Mouse (Mus musculus) layer of hippocampus, adult 2 months (tissue): ENCODE data around the gene Ptpn1. TPM values are rescaled to one million over a fixed set of nuclear protein-coding genes. Genes with fewer than 3 reads are reported as not detected.

ENCODE experiments used
- DNase-seq, 2 experiments: peaks; one replicate each; pipeline ENCODE4 v3.0.0; 2022; ENCODE audit warnings: low spot score in 2 of 2
- H3K27ac ChIP-seq: fragments of 200-600 bp; 2 replicates; pipeline ENCODE4 v1.8.1; 2022
- H3K4me3 ChIP-seq: fragments of 200-600 bp; 2 replicates; pipeline ENCODE4 v1.8.1; 2022; ENCODE audit warnings: mild to moderate bottlenecking
- CTCF ChIP-seq: fragments of 200-600 bp; conservative IDR thresholded peaks from 2 replicates; pipeline ENCODE4 v1.8.1; 2022; ENCODE audit warnings: antibody characterized with exemption, mild to moderate bottlenecking, moderate library complexity
- total RNA-seq, 2 experiments: library from RNA; stranded (reverse); gene quantifications; 2 replicates each; pipeline ENCODE4 v1.2.3; 2021

Gene Ptpn1
- total RNA-seq, 2 experiments from 2014 or later, result 56.3 to 64.4 TPM

- TF ChIP-seq CTCF, result no peak
- DNase-seq, result no peak
- Histone ChIP-seq H3K27ac (peak overlapping the region; percentile 93), H3K4me3 (no peak overlapping the region)
Measured at GRCm38 (mm10) chr2:167925841-167926800, 5.7 kb upstream of the Ptpn1 start.

- TF ChIP-seq CTCF, result no peak
- no peak for DNase-seq
- no peak overlapping the region for H3K4me3 ChIP-seq
- no peak overlapping the region for H3K27ac ChIP-seq
Measured at GRCm38 (mm10) chr2:167928002-167928526, 3.8 kb upstream of the Ptpn1 start.

- DNase-seq, result no peak
- H3K4me3 ChIP-seq, result no peak overlapping the region
- TF ChIP-seq CTCF, result no peak
- no peak overlapping the region for H3K27ac ChIP-seq
Measured at GRCm38 (mm10) chr2:167928972-167929371, 2.9 kb upstream of the Ptpn1 start.

- no peak for DNase-seq
- no peak overlapping the region for H3K4me3 ChIP-seq
- no peak overlapping the region for H3K27ac ChIP-seq
- TF ChIP-seq CTCF, result no peak
Measured at GRCm38 (mm10) chr2:167930975-167931374, 882 bp upstream of the Ptpn1 start.

- peak overlapping the region; percentile 94 for H3K27ac ChIP-seq
- TF ChIP-seq CTCF, result no peak
- no peak for DNase-seq
- peak overlapping the region; percentile 100 for H3K4me3 ChIP-seq
Measured at GRCm38 (mm10) chr2:167932727-167933231, 922 bp downstream of the Ptpn1 start.

- Histone ChIP-seq H3K27ac (peak overlapping the region; percentile 94), H3K4me3 (peak overlapping the region; percentile 100)
- DNase-seq, result peak in 1 of 2 experiments; percentile 57
- no peak for TF ChIP-seq CTCF
Measured at GRCm38 (mm10) chr2:167933397-167933796, 1.5 kb downstream of the Ptpn1 start.

GRCm38 (mm10) chr2:167935956-167936355 is 4.1 kb downstream of the Ptpn1 start:
- no peak for TF ChIP-seq CTCF
- DNase-seq, result no peak
- H3K4me3 ChIP-seq, result no peak overlapping the region
- no peak overlapping the region for H3K27ac ChIP-seq

GRCm38 (mm10) chr2:167938786-167939185 is 6.9 kb downstream of the Ptpn1 start:
- Histone ChIP-seq H3K27ac (no peak overlapping the region), H3K4me3 (no peak overlapping the region)
- no peak for DNase-seq
- TF ChIP-seq CTCF, result no peak

- Histone ChIP-seq H3K4me3 (no peak overlapping the region), H3K27ac (no peak overlapping the region)
- TF ChIP-seq CTCF, result no peak
- DNase-seq, result no peak
Measured at GRCm38 (mm10) chr2:167939204-167939603, 7.3 kb downstream of the Ptpn1 start.

- H3K27ac ChIP-seq, result no peak overlapping the region
- DNase-seq, result no peak
- TF ChIP-seq CTCF, result no peak
- no peak overlapping the region for H3K4me3 ChIP-seq
Measured at GRCm38 (mm10) chr2:167939632-167940399, 8.0 kb downstream of the Ptpn1 start.

- TF ChIP-seq CTCF, result no peak
- DNase-seq, result no peak
- H3K27ac ChIP-seq, result no peak overlapping the region
- H3K4me3 ChIP-seq, result no peak overlapping the region
Measured at GRCm38 (mm10) chr2:167940636-167941035, 8.8 kb downstream of the Ptpn1 start.

GRCm38 (mm10) chr2:167941320-167941719 is 9.5 kb downstream of the Ptpn1 start:
- Histone ChIP-seq H3K27ac (peak overlapping the region; percentile 78), H3K4me3 (no peak overlapping the region)
- no peak for TF ChIP-seq CTCF
- DNase-seq, result no peak

- Histone ChIP-seq H3K4me3 (no peak overlapping the region; the same call in 1 of the 2 replicates), H3K27ac (peak overlapping the region; percentile 78)
- DNase-seq, result no peak
- TF ChIP-seq CTCF, result no peak
Measured at GRCm38 (mm10) chr2:167941745-167942176, 9.9 kb downstream of the Ptpn1 start.
